Mouse (Mus musculus) left cerebral cortex, adult 11 months (tissue): Measurements from ENCODE around the gene Frmd8.

Experiments used
- DNase-seq: peaks from one replicate; pipeline ENCODE4 v3.0.0; 2022; ENCODE audit warnings: low spot score

Gene Frmd8

GRCm38 (mm10) chr19:5838136-5838891 is 36.8 kb downstream of the Frmd8 start:
- DNase-seq, result no peak

DNA sequence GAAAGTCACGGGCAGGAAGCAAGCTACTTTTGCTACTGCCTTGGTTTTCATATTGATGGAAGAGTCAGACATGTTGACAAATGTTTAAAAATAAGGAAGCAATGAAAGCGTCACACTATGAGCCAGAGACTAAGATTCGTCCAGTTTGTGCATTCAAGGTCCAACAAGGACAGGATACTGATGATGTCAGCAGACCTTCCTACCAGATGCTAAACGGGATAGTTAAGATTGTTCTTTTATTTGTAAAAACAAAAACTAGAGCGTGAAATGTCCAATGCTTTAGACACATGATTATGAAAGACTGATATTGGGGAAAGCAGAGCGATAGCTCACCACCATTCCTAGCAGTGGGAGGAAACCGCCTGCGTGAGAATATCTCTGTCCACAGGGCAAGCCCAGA is 37.5 kb downstream of the Frmd8 start:
- DNase-seq, result no peak

DNA sequence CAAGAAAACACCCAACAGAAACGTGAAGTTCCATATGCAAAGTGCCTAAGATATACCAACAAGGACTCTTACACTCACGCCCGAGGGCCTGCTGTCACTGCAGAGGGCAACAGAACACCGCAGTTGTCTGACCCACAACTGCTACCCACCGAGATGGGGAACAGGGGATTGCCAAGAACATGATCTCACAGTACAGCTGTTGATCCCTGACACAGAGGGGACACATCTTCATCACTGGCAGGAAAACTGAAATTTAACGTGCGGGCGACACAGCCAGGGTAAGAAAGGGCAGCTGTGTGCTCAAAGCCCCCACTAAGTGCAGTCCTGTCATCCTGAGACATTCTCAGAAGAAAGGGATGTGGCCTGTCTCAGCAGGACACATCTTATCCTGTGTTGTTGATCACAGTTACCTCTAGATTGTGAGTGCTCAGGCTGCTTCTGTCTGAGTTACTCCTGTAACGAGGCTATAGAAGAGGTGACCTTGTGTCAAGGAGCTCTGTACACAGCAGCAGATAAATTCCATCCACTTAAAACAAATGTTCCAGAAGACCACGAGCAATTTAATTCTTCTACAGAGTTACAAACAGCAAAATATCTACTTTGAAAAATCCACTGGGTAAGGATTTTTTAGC is 38.0 kb downstream of the Frmd8 start:
- no peak for DNase-seq

DNA sequence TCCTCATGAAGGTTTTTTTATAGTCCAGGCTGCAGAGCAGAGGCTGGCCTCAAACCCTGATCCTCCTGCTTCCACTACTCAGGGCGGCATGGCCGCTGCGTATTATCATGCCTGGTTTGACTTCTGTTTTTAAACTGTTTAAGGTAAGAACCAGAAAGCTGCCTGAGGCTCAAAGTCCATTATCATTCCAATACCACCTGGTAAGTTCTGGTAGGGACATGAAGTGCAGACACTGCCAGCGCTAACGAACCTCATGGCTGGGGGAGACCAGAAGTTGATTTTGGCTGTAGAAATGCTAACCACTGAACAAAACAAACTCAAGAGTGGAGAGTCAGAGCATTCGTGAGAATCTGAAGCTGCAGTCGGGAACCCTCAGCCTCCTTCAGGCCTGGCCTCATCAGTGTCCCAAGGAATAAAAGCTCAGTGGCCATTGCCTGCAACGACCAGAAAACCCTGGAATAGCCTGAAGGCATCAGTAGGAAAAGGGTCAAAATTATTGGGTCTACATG is 39.1 kb downstream of the Frmd8 start:
- DNase-seq, result no peak

- DNase-seq, result no peak
Observed at GRCm38 (mm10) chr19:5835054-5835921, 39.8 kb downstream of the Frmd8 start.

GRCm38 (mm10) chr19:5834260-5834925 is 40.7 kb downstream of the Frmd8 start:
- no peak for DNase-seq

DNA sequence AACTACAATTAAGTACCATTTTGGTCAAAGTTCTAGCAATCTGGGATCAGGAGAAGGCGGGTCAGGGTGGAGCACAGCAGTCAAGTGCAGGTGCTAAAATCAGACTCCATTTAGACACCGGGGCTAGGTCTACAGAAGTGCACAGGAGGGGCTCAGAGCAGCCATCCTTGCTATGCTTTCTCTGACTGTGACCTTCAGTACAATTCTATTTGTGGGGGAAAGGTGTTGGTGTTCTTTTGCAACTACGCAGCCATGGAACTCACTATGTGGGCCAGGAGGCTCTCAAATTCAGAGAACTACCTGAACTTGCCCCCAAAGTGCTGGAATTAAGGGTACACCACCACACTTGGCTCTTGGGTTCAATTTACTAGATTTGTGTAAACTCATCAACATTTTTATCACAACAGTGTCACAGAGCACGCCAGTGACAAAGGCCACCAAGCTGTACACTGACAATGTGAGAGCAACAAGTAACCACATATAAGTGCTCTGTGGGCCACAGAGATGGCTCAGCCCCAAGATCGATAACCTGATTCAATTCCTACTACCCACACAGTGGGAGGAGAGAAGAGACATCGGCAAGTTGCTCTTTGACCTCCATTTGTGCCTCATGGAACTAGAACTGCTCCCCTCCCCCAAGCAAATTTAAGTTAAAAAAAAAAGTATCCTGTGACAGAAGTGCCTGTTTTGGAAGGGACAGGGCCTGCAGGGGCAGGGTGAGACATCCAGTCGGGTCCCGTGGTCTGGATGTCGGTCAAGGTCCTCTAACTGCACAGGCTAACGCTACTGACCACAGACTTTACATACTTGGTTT is 41.6 kb downstream of the Frmd8 start:
- DNase-seq, result no peak

DNA sequence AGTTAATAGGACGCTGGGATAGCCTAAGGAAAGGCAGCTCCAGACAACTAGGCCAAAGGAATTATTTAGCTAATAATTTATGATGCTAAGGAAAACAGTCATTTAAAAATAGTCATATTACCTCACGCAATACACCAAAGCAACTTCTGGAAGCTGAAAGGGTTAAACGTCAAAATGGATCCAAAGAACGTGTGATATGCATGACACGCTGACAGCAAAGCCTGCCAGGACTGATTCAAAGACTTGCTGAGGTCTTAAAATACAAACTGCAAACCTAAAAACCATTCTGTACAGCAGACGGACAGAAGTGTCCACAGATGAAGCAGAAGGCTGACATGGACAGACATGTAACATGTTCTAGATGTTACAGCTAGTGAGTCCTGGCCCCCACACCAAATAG is 42.7 kb downstream of the Frmd8 start:
- no peak for DNase-seq

DNA sequence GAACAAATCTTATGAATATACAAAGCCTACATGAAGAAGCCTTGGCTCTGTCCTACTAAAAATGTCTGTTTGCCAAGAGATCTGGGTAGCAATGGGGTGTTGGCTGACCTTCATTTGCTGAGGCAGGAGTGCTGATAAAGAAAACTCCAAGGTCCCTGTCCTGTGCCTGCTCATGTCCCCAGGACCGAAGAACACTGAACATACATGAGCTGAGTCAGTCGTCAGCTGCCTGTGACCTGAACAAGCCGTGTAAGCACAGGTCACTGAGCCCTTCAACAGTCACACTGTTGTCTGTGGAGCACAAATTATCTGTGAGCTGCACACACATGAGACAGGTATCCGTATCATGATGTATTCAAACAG is 43.1 kb downstream of the Frmd8 start:
- DNase-seq, result no peak

DNA sequence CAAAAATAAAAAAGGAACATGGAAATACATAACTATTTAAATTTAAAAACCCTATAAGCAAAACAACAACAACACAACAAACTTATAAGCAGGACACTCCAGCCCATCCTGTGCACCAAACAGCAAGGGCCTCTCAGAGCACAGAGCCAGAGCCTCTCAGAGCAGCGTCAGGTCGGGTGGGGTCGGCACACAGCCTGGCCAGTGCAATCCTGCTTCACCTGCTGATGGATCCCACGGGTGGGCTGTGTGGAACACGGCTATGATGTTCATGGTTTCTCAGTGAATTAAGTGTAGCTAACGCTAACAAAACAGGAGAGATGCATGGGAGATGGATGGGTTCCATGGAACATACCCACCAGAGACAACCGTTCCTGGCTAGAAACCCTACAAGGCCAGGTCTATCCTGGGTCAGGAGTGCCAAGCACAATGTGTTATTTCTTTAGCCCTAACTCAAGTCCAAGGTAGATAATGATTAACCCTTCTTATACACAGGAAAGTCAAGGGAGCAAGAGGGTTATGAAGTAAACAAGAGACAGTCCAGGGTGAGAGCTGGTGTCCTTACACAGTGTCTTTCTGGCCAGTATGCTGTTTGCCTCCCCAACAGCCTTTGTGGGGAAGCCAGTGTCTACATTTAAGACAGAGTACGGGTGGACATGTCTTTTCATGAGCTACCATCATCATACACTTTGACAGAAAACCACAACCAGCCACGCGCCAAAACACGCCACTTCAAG is 43.7 kb downstream of the Frmd8 start:
- DNase-seq, result no peak

- DNase-seq, result no peak
Observed at GRCm38 (mm10) chr19:5830776-5831175, 44.3 kb downstream of the Frmd8 start.

DNA sequence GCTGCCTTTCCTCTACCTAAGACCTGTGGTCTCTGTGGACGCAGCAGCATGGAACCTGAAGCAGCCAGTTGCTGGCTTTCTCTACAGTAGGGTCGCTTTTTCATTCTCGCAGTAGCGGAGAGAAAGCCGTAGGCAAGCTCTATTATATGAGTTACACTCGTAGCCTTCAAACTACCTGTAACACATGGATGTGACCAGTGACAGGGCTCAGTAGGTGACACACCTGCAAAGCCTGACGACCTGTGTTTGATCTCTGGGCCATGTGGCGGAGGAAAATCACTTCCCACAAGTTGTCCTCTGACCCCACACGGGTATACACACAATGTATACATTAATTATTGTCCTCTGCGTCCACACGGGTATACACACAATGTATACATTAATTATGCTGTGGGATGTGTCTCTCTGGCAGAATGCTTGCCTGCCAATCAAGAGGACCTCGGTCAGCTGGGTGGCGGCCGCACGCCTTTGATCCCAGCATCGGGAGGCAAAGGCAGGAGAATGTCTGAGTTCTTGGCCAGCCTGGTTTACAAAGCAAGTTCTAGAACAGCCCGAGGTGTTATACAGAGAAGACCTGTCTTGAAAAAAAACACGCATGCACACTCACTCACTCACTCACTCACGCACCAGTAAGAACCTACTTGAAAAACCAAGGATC is 45.0 kb downstream of the Frmd8 start:
- no peak for DNase-seq

GRCm38 (mm10) chr19:5828905-5829304 is 46.2 kb downstream of the Frmd8 start:
- no peak for DNase-seq

DNA sequence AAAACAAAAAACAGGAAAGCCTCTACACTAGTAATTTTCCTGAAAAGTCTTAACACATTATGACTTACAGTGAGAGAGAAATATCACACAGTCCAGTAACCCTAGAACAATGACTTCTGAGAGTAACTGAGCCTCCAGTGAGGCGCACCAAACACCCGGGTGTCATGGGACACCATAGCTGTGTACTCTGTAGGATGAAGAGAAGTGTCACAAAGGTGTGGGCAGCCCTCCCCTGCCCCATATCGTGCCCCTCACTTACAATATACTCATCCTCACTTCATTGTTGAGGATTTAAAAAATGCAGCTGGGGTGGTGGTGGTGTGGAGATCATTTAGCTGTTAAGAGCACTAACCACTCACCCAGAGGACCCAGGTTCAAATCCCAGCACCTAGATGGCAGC is 46.9 kb downstream of the Frmd8 start:
- DNase-seq, result no peak

GRCm38 (mm10) chr19:5827456-5828154 is 47.5 kb downstream of the Frmd8 start:
- DNase-seq, result no peak

GRCm38 (mm10) chr19:5827044-5827443 is 48.0 kb downstream of the Frmd8 start:
- DNase-seq, result no peak

GRCm38 (mm10) chr19:5826731-5827002 is 48.4 kb downstream of the Frmd8 start:
- DNase-seq, result no peak

GRCm38 (mm10) chr19:5825901-5826730 is 49.0 kb downstream of the Frmd8 start:
- DNase-seq, result no peak
